Mouse (Mus musculus): Measurements from ENCODE around the gene Tubgcp2. TPM values are rescaled to one million over a fixed set of nuclear protein-coding genes. Genes with fewer than 3 reads are reported as not detected.

The Tubgcp2 gene
- total RNA-seq, 4 experiments from 2014 or later = 24.2 to 35.8 (median 32.2) TPM

DNA sequence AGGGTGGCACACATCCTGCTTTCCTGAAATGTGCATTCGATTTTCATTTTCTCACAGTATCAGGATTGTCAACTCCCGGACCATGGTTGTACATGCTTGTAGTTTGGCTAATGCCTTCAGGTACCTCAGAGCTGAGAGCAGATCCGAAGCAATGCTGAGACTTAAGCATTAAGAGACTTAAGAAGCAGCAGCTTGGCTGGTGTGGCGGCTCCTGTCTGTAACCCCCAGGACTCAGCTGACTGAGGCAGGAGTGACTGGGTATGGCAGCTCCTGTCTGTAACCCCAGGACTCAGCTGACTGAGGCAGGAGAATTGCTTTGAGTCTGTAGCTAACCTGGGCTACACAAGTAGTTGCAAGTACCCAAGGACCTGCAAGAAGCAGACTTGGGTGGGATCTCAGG lies 9.1 kb upstream of the Tubgcp2 start:
- DNase-seq = no peak

DNA sequence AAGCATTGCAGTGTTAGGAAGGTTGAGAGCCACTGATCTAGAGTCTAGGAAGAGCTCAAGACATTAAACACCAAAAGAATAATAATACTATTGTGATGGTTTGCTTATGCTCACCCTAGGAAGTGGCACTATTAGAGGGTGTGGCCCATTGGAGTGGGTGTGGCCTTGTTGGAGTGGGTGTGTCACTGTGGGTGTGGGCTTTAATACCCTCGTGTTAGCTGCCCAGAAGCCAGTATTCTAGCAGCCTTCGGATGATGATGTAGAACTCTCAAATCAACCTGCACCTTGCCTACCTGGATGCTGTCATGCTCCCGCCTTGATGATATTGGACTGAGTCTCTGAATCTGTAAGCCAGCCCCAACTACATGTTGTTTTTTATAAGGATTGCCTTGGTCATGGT lies 6.3 kb upstream of the Tubgcp2 start:
- no peak for DNase-seq

DNA sequence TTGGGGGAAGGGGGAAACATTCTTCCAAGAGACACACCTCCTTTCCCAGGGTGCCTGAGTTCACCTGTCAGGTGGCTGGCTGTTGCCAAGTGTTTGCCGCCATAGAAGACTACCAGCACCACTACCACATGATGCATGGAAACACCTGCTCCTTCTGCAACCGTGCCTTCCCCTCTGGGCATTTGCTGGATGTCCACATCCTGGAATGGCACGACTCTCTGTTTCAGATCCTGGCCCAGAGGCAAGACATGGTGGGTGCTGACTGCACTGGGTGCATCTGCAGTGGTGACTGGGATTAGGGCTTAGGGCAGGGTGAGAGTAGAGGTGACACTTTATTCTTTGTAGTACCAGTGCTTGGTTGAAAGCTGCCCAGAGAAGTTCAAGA lies 694 bp upstream of the Tubgcp2 start:
- no peak for DNase-seq

DNA sequence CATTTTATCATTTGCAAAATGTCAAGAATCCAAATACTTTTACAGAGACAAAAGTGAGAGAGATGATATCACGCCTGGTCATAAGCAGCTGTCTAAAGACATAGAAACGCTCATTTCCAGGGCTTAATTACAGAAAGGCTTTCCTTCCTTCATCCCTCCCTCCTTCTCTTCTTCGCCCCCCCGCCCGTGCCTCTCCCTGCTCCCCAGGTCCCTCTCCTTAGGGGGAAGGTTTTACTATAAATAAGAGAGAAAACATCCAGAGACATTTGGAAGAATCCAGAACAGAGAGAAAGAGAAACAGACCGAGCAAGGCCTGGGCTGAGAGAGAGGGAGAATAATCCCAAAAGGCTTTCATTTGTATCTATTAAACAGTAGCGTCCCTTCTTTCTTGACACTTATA lies 1.0 kb downstream of the Tubgcp2 start:
- no peak for DNase-seq

DNA sequence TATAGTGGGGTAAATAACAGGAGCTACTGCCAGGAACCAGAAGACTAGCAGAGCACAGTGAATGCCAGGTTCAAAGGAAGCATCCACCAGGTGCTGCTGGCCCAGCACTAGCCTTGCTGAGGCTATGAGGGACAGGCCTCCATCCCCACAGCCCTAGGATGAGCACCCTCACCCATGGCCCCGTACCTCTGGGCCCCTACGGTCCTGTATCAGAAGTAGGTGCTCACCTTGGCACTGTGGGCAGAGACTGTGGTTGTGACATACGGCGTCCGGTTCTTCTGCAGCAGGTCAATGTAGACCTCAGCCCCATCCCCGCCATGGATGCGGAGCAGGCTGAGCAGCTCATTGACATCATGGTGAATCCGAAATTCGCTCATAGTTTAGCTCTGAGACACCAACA lies 3.1 kb downstream of the Tubgcp2 start:
- DNase-seq = no peak

DNA sequence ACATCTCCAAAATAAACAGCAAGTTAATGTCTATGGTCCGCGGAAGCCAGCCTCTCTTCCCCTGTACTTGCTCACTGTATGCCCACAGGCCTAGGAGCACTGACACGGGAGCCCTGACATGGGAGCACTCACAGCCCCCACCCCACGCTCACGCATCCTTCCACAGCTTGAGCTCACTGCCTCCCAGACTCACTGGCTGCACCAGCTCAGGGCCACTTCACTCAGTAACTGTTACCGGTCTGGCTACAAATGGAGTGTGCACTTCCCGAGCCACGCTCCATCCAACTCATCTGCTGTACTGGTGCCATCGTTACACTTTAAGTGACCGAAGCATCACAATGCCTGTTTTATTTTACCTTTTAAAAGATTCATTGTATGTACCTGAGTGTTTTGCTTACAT lies 4.1 kb downstream of the Tubgcp2 start:
- DNase-seq = no peak

DNA sequence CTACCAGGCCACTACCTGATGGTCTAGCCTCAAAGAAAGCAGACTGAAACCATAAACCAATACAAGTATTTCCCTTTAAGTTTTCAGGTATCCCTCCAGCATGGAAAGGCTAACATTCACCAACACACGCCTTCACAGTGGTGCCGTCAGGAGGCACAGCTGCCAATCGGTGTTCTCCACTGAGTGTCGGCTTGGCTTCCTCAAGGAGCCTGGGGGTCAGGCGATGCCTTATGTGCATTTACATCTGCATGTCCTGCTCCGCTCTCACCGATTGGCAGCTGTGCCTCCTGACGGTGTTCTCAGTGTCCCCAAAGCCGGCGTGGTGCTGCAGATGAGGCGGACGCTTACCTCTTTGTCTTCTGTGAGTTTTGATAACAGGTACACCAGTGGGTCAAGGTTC lies 4.7 kb downstream of the Tubgcp2 start:
- DNase-seq = no peak

DNA sequence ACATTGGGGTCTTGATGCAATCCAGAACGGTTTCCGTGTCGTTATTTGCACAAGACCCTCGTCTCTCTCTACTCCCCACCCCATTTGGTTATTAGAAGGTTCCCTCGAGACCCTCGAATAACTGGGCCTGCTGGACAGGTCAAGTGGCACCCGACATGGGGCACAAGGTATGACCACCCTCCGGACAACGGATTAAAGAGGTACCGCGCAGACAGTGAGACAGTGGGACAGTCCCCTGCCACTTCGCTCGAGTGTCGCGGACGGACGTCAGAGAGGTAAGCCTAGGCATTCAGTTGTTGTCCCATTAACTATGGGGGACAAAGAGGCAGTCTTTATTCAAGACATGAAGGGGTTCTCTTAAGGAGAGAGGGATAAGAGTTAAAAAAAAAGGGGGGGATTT lies 25.1 kb downstream of the Tubgcp2 start:
- DNase-seq = no peak

DNA sequence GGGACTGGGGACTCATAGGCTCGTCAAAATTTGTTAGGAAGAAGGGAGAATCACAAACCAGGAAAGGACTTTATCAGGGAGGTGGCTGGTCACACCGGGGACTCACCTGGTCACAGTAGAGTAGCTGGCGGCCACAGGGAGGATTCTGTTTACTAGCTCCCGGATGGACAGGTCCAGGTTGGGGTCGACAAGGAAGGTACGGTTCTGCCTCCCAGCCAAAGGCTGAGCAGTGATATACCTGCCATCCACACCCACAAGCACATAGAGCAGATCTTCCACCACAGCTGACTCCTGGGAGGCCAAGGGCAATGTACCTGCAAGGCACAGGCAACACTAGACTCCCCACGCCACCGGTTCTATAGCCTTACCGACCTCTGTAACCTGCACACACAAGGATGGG lies 28.7 kb downstream of the Tubgcp2 start:
- DNase-seq = no peak

DNA sequence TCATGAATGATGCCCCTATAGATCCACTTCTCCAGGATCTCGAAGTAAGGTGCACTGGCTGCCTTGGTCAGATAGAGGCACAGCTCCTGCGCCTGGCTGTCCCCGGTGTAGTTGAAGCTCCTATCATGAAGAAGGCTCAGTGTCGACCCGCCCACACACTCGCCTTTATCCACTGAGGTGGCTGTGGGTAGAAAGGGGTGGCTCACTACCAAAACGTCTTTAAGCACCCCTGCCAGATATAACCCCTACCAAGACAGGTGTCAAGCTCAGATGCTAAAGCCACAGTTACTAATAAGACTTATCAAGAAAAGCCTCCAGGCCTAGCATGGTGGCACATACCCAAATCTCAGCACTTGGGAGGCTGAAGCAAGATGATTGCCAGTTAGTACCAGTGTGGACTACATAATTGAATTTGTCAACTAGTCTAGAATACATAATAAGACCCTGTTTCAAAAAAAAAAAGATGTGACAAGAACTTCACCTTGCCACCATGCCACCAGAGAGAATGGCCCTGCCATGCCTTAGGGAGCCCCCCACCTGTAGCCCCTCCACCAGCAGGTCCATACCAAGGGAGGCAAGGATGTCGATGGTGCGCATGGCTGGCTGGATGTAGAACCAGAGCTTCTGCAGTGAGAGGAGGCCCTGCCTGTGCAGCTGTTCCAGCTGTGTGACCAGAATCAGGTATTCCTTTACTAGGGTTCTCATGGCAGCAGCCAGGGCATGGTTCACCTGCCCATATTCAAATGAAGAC lies 29.4 kb downstream of the Tubgcp2 start:
- DNase-seq = no peak

DNA sequence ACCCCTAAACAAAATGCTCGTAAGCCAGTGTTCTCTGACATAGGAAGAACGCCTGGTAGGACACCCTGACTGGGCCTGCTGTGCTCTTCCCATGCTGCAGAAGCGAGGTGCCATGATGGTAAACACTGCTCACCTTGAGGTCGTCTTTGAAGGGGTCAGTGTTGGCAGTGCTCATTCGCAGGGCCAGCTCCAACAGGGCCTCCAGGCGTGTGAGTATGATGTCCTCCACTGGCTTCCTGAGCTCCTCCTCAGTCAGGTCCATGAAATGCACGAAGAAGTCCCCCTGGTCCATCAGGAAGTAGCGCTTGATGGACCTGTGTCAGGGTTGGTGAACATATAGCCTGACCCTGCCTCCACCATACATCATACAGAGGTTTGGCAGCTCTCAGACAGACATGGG lies 31.8 kb downstream of the Tubgcp2 start:
- DNase-seq = no peak

DNA sequence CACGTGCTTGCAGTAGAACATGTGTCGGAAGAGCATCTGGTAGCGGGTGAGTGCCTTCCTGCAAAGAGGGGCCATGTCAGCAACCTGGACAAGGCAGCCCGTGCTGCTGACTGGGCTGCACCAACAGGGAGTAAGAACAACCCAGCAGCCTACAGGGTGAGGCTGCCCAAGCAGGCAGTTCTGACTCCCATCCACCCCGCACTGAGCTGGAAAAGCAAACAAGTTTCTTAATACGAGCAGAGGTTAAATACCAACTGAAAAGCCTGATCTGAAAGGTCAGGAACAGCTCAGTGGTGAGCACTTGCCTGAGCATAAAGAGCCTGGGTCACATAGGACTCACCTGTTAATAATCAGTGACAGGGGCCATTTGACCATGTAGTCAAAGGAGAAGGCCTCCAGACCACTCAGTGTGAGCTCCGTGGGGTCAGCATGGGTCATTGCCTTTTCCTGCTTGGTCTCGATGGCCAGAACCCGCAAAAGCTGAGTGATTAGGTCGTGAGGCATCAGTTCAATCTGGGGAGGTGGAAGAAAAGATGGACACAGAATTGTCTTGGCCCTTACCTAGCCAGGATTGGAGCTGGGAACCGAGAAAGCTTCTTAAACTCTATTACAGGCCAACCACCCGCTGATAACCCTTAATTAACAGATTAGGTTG lies 35.3 kb downstream of the Tubgcp2 start:
- DNase-seq = no peak

DNA sequence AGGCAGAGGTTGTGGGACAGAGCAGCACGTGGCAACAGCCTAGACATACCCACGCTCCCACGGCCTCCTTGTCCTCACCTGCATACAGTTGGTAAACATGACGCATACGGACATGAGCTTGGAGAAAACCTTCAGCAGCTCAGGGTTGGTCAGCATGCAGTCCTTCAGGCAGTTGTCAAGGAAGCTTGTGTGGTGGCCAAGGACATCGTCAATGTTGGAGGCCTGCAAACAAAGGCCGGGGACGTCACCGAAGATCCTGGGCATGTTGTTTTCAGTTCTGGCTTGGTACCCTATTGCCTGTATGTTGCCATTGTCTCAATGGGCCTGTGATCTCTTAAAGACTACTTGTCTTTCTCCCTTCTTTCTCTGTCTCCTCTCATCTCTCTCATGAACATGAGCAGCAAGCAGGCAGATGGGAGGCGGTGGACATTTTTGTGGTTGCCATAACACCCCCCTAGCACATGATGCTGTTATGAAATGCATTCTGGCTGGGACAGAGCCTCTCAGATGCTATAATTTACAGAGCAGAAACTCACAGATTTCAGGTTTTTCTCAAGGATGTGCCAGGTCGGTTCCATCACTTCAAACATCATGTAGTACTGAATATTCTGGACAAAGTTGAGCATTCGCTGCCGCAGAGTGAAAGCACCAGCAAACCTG lies 37.6 kb downstream of the Tubgcp2 start:
- DNase-seq = peak; percentile 18

DNA sequence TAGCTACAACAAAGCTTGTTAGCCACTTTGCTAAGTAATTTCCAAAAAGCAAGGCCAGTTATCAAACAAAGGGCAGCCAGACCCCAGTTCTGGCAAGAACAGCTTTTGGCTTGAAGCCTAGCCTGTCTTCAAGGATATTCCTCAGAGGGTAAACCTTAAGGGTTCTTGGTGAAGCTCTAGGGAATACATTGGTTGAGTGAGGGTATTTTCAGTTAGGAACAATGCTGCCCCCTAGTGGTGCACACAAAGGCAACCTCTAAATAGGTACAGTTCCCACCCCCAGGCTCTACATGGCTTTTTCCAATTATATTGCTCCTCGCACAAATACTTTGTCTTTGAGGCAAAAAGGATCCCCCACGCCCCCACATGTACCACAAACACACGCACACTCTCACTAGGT lies 41.8 kb downstream of the Tubgcp2 start:
- DNase-seq = peak; percentile 42

DNA sequence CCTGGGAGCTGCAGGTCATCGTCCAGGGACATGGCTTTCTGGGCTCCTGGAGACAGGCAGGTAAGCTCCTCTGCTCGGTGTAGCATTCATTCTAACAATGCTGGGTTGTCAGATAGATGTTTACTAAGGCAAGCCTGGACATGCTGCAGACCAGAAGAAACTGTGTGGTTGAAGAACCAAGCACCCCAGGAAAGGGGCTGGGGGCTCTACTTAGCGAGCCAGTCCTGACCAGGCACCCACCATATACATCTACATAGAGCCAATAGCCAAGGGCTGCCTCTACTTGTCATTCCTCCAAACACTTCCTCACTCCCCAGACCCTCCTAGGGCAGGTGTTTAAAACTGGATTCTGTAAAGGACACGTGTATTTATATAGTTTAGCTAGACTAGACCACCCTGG lies 42.3 kb downstream of the Tubgcp2 start:
- DNase-seq = no peak

DNA sequence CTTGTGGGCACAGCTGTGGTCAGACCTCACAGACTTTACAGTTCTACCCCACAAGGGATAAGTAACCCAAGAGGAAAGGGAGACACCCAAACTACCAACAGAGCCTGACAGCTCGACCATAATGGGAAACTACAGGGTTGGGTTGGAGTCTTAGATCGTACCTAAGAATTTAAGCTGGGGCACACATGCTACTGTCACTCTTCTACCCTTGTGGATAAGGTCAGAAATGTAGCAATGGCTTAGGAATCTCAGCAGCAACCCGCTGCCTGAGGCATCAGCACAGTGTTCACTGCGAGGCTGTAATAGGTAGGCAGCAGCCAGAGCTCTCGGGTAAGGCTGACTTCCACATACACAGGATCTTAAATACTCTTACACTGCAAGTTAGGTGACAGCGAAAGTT lies 42.9 kb downstream of the Tubgcp2 start:
- no peak for DNase-seq

DNA sequence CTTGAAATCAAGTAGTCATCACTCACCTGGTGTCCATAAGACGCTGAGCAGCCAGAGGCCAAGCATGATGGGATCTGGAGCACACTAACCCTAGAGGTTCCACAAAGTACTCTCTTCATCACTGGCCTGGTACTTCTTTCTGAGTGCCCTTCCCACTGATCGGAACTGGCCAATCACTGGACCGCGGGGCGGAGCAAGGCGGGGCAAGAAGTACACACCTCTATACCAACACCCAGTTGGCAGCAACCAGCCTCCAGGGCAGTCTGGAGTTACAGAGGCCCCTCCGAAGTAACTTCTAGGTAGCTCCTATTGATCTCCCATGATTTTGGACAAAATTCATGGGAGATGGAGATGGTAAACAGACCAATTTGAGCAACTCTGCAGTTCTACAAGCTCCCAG lies 44.1 kb downstream of the Tubgcp2 start, which contains the start of gene Adam8:
Gene Adam8, minus strand, starts transcription at position 157 of the 400 bp plus-strand sequence.
- DNase-seq = no peak

DNA sequence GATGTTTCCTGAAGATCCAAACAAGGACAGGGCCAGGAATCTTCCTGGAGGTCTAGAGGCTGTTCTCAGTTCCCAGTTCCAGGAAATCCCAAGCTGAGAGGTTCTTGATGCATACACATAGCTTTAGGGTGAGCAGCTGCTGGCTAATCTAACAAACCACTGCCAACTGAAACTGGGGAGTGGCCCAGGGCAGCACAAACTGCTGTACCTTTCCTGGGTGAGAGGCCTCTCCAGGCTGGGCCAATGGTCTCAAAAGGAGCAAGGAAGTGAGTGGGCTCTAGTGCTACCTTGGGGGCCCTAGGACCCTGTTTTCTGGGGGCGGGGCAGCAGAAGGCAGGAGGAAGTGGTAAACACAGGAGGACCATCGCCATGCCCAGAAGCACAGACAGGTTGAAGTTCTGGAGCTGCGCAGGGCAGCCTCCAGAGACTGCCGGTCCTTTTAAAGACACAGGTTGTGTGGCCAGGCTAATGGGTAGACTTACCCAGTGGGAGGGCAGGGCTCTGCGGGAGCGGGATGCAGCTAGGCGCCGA lies 45.5 kb downstream of the Tubgcp2 start:
- DNase-seq = no peak

DNA sequence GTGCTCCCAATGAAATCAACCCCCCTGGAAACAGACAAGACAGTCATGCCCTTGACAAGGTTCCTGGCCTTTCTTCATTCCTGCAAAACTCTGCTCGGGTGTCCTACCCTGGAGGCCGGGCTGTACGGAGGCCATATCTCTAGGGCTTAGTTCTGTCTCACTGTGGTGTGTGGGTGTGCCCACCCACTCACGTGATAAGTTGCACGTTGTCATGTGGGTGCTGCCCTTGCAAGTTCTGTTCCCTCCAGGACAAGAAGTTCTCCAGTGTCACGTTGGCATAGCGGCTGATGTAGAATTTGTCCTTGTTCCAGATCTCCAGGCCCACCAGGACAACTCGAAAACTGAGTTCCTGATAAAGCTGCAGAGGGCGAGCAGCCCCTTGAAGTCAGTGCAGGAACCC lies 48.2 kb downstream of the Tubgcp2 start:
- DNase-seq = no peak

DNA sequence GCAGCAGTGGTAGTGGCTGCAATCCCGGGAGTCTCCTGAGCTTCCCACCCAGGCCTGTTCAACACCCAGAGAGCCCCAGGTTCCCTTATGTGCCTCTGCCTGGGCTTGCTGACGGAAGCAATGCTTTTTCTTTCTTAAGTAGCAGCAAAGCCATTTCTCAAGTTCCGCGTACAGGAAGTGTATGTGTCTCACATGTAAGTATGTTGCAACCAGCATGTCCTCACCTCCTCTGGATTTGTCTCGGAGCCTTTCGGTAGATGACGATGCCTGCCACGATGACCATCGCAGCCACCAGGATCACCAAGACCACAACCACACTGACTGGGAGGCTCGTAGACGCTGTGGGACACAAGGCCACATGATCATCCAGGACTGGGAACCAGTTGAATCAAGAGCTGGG lies 52.0 kb downstream of the Tubgcp2 start:
- no peak for DNase-seq

DNA sequence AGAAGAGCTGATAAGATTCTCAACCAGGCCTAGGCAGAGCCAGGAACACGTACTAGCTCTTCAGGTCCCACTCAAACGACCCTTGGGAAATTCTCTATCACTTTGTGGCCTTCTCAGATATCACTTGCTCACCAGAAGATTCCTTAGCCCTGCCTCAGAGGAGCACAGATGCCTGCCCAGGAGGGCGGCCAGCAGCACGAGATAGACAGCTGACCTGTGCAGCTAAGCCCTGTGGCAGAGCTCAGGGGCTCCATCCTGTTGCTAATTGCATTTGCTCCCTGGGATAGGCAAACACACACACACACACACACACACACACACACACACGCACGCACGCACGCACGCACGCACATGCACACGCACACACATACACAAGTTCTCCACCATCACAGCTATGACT lies 54.4 kb downstream of the Tubgcp2 start:
- DNase-seq = no peak

DNA sequence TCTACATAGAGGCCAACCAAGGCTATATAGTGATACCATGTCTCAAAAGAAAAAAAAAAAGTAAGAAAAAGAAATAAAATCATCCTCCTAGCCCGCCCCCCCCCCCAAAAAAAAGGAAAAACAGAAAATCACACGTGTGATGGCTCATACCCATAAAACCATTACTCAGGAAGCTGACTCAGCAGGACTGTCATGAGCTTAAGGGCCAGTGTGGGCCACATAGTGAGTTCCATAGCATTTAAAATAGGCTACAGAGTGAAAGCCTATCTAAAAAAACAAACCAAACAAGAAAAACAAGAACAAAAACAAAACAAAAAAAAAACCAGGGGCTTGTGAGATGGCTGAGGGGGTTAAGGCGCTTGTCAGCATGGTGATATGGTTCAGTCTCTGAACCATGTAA lies 55.7 kb downstream of the Tubgcp2 start:
- no peak for DNase-seq

DNA sequence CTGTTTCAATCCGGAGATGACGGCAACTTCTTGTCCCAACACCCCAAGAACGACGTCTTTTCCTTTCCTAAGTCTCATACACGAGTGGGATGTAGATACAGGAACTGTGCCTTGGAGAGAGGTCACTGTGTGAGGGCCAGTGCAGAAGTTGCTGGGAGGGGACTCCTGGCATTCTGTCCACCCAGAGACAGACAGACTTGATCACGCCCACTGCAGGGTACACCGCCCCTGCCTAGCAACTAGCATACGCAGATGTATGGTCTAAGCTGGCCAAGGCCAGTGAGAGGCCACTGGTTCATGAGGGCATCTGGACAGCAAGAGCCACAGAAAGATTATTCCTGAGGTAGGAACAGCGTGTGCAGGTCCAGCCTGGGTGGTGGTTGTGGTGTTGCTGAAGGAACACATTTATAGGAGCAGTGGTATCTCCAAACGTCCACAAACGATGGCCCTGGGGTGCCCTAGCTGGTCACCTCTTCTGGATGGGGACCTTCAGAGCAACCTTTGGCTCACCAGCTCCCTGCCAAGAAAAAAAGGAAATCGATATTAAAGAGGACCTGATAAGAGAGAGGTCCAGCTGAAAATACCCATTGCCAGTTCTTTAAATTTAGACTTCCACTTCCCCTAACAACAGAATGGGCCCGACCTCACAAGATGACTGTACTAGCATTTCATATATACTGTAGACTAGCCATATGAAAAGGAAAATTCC lies 57.3 kb downstream of the Tubgcp2 start:
- DNase-seq = no peak

Data from adrenal gland, adult 8-10 months (tissue).